Mouse (Mus musculus) neutrophil, adult 5-6 weeks (primary cell): ENCODE data around the gene Plpp3. TPM values are rescaled to one million over a fixed set of nuclear protein-coding genes. Genes with fewer than 3 reads are reported as not detected.

Experiments used
- ATAC-seq: fragments of 151-379, 151-347 bp; 2 replicates; pipeline ENCODE4 v1.8.0; 2017; ENCODE audit warnings: mild to moderate bottlenecking, moderate TSS enrichment; ENCODE audit not compliant: insufficient number of reproducible peaks, poor library complexity, low FRiP score, severe bottlenecking; ENCODE audit errors: extremely low read depth
- total RNA-seq: library from RNA; stranded (forward); fragments of 200-1000 nt; gene quantifications from 2 replicates; pipeline ENCODE4 v1.2.3, GENCODE M21; 2017

Plpp3 gene
- total RNA-seq: 3.0 and 3.1 TPM in 2 replicates

DNA sequence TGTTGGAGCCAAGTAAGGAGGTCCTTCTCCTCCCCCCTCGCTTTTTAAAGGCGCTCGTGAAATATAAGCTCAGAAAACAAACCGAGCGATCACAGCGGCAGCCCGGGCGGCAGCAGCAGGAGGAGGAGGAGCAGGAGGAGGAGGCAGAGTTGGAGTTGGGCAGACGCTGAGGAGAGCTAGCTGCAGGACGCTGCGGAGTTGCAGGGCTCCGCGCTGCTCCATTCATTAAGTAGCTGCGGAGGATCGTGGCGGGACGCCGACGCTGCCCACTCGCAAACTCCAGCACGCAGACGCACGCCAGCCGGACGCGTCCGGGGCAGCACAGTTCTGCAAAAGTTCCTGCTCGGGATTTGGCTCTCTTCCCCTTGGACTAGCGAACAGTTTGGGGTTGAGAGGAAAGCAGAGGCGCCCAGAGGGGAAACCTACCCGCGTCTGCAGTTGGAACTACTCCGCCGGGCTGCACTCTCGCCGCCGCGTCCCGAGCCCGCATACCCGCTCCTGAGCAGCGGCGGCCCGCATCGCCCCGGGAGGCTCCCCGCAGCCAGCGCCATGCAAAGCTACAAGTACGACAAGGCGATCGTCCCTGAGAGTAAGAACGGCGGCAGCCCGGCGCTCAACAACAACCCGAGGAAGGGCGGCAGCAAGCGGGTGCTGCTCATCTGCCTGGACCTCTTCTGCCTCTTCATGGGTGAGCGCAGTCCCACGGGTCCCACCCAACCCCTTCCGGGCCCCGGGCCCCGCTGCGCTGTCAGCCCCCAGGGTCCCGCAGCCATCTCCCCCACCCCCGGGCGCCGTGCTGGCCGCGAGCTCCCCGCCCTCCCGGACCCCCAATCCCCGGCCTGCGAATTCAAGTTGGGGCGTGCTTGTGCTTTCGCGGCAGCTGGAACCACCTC, at the start of gene Plpp3:
Plpp3 (plus strand) TSS at position 72 of the 893 bp plus-strand sequence.
- no peak for ATAC-seq

- ATAC-seq: no peak
Measured at GRCm38 (mm10) chr4:105107943-105108640, 49.1 kb upstream of the Plpp3 start.

DNA sequence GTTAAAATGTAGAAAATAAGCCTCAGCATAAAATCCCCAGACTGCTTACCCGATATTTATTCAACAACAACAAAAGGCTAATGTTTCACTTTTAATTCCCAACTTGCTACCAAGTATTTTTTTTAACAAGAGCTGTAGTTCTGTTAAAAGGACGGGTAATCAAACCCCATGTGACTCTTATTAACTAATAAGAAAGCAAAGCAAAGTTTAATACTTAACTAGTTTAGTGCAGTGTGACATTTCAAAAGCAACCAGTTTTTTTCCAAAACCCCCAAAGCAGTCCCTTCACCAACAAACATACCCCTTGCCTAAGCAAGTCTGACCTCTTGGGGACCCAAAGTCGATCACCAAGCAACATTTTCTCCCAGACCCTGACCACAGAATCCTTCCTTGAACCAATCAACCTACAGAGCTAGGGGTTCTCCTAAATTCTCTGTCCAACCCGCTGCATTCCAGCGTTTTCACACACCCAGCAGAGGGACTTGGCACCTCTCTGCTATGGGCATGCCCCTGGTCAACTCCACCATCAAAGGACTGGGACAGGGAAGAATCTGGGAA, 48.4 kb upstream of the Plpp3 start:
- ATAC-seq: no peak

DNA sequence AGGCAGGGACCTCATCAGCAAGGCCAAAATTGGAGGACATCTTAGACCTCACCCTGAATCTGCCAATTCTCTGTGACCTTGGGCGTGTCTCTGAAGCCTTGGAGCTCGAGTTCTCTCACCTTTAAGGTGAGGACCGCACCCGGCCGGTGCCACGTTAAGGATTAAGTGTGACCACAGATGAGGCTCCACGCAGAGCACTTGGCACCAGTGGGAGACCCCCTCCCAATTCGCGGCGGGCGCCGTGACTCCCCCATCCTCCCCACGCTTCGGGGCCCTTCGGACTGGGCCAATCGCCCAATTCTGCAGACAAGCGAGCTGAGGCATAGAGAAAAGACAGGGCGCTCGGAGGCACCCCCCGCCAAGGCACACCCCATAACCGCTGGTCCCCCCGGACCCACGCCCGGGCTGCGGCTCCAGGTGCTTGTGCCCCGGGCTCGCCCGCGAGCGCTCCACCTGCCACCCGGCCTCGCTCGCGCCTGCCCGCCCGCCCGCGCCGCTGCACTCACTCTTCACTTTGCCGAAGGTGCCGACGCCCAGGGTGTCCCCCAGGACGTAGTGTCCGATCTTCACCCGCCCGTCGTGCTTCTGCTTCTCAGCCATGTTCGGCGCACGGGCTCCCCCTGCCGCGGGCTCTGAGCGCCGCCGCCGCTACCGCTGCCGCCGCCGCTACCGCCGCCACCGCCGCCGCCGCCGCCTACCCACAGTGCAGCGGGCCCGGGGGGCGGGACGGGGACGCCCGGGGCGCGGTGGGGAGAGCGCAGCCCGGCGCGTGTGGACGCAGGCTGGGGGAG, 47.8 kb upstream of the Plpp3 start, which contains the start of gene Prkaa2:
Prkaa2 (minus strand) TSS at position 692 of the 791 bp plus-strand sequence.
- 0 out of 2 replicates have a peak, but pooled peaks have one; percentile 33 for ATAC-seq

DNA sequence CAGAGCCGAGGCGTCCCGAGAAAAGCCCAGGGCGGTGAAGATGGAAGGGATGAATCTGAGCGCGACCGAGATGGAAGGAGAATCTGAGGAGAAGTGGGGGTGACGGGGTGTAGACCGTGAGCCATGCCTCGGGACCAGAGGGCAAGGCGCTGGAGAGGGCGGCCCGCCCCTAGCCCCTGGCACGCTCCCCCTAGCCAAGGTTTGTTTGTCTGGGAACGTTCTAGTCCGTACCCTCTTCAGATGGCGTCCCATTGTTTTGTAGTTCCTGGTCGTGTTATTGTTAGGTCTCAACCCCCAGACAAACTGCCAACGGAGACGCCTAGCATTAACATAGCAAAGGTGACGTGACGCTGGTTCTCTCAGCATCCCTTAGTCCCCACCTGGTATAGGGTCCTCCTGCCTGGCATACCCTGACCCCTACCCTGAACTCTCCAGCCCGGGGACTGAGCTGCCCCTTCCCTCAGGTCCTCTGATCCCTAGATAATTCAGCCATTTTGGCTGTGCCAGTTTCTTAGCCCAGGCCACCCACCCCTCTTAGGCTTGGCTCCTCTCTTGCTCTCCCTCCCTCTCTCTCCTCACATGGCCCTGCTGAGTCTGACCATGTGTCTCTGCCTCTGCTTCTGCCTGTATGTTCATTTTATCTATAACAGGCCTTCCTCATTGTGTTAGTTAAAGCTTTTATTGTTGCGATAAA, 47.0 kb upstream of the Plpp3 start:
- 0 out of 2 replicates have a peak, but pooled peaks have one; percentile 13 for ATAC-seq

GRCm38 (mm10) chr4:105110684-105111035, 46.5 kb upstream of the Plpp3 start:
- ATAC-seq: no peak

- no peak for ATAC-seq
Measured at GRCm38 (mm10) chr4:105111770-105112169, 45.4 kb upstream of the Plpp3 start.

DNA sequence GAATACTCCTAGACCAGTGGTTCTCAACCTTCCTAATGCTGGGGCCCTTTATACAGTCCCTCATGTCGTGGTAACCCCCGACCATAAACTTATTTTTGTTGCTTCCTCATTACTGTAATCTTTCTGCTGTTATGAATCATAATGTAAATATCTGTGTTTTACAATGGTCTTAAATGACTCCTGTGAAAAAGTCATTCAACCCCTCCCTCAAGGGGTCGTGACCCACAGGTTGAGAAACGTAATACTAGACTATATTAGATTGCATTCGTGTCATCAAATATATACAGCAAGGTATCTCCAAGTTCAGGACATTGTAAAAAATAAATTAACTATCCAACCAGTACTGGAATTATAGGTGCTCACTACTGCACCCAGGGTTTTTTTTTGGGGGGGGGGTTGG, 44.1 kb upstream of the Plpp3 start:
- ATAC-seq: no peak

DNA sequence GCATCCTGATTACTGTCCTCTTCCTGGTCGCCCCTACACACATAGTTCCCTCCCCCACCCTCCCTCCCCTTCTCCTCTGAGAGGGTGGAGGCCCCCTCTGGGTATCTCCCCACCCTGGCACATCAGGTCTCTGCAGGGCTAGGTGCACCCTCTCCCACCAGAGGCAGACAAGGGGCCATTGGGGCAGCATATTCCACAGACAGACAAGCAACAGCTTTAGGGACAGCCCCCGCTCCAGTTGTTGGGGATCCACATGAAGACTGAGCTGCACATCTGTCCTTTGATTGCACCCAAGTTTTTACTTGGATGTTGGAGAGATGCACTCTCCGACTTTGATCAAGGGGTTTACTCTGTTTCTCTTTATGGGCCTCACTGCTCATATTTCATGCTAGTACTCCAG, 43.7 kb upstream of the Plpp3 start:
- ATAC-seq: no peak

DNA sequence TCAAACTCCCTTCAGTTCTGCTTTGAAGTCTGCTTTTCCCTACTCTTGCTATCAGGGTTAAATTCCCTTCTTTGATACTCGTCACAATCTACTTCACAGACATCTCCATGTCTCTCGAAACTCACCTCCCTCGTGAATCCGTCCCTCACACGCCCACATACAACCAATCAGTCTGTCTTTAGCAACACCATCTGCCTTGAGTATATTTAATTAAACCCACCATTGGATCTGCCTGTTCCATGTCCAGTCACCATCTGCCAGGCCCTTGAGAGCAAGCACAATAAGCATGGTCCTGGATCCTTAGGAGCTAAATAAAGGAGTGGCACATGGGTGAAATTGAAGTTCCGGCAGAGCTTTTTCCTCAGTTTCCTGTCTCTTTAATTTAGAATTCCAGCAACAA, 36.1 kb upstream of the Plpp3 start:
- no peak for ATAC-seq

GRCm38 (mm10) chr4:105122429-105122828, 34.7 kb upstream of the Plpp3 start:
- ATAC-seq: no peak

- no peak for ATAC-seq
Measured at GRCm38 (mm10) chr4:105129212-105129611, 27.9 kb upstream of the Plpp3 start.

GRCm38 (mm10) chr4:105131756-105132314, 25.3 kb upstream of the Plpp3 start:
- no peak for ATAC-seq

DNA sequence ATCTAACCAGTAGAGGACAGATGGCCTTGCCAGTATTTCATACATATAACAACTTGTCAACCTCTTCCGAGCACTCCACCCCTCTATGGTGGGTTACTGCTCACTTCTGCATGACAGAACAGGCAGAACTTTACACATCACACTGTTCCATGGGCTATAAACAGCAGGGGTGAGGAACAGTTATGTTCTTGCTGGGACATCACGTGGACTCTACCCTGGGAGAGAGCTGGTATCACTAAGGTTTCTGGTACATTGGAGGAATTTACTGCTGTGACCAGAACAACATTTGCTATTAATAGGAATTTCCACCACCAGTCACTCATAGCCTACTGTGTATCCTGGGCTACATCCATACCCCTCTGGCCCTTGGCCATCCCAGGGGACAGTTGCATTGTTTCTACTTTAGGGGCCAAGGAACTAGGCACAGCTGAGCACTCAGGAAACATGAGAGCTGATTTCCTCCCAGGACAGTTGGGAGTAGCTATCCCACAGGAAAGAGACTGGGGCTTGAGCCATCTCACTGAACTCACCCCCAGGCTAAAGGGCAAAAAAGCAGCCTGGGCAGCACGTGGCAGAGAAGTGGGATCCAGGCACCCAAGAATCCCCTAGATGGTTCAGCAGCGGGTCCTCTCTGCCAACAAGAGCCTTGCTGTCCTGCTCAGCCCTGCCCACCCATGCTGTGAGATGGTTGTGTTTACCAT, 23.6 kb upstream of the Plpp3 start:
- ATAC-seq: no peak

DNA sequence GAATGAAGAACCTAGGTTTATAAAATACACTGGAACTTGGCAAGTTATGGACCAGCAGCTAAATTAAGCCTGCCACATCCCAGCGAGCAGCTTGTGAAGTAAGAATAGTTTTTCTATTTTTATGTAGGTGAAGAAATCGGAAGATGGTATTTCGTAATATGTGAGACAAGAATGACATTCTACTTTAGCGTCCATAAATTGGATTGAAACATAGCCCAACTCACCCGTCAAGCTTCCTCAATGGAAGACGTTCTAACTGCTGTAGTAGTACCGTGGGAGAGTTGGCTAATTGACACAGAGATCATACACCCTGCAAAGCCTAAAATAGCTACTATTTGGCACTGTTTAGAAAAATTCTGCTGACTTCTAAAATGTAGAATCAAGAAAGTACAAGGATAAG, 7.7 kb upstream of the Plpp3 start:
- ATAC-seq: no peak

- peak; percentile 74; the same call in 1 of the 2 replicates for ATAC-seq
Measured at GRCm38 (mm10) chr4:105151911-105152690, 5.0 kb upstream of the Plpp3 start.

DNA sequence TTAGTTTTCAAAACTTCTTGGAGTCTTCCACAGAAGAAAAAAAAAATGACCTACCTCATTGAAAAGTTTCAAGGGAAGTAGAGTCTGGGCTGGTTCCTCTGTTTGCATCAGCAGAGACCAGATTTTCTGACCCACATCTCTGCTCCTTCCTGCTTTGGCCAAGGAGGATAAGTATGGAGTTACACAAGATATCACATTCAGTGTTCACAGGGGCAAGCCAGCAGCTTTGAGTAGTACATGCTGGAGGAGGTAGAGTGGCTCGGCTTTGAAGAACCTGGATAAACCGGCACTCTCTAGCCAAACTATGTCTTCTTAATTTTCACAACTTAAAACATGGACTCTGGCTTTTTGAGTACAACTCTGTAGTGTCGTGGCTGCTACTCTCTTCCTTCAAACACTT, 3.9 kb upstream of the Plpp3 start:
- ATAC-seq: no peak
